Mouse (Mus musculus): ENCODE data around the gene Acd. TPM values are rescaled to one million over a fixed set of nuclear protein-coding genes. Genes with fewer than 3 reads are reported as not detected.

Acd gene
- total RNA-seq, 1 experiment from 2014 or later, result 23.3 TPM

Other genes with a start within 250 kb of the Acd start
- 42.6 and 57.0 TPM in 2 replicates for gene Tppp3, start 229.6 kb downstream of the Acd start, total RNA-seq (2021)
- gene Zdhhc1, start 204.2 kb downstream of the Acd start, total RNA-seq (2021), result 16.0 and 18.1 TPM in 2 replicates
- gene Hsd11b2, start 182.3 kb downstream of the Acd start, total RNA-seq (2021), result 1.1 and 1.2 TPM in 2 replicates
- 90.6 and 97.4 TPM in 2 replicates for gene Atp6v0d1, start 135.1 kb downstream of the Acd start, total RNA-seq (2021)
- 33.9 and 39.8 TPM in 2 replicates for gene Ripor1, start 95.8 kb downstream of the Acd start, total RNA-seq (2021)
- gene Ctcf, start 64.5 kb downstream of the Acd start, total RNA-seq (2021), result 58.4 and 70.4 TPM in 2 replicates
- 0.93 and 1.0 TPM in 2 replicates for gene Agrp, start 63.7 kb downstream of the Acd start, total RNA-seq (2021)
- gene Carmil2, start 14.8 kb downstream of the Acd start, total RNA-seq (2021), result 3.1 and 8.1 TPM in 2 replicates
- 10.6 and 11.0 TPM in 2 replicates for gene Pard6a, start within 50 bp of the Acd start, total RNA-seq (2021)
- gene 4933405L10Rik, start 6.6 kb upstream of the Acd start, total RNA-seq (2021), result not detected in 2 replicates
- 5.4 and 6.0 TPM in 2 replicates for gene Enkd1, start 7.1 kb upstream of the Acd start, total RNA-seq (2021)
- gene Gfod2, start 57.6 kb upstream of the Acd start, total RNA-seq (2021), result 7.8 and 11.3 TPM in 2 replicates
- 27.3 and 29.8 TPM in 2 replicates for gene Ranbp10, start 126.2 kb upstream of the Acd start, total RNA-seq (2021)
- not detected in 2 replicates for gene Tsnaxip1, start 126.6 kb upstream of the Acd start, total RNA-seq (2021)
- 8.5 and 11.2 TPM in 2 replicates for gene Cenpt, start 152.2 kb upstream of the Acd start, total RNA-seq (2021)
- 30.9 and 31.0 TPM in 2 replicates for gene Thap11, start 154.0 kb upstream of the Acd start, total RNA-seq (2021)
- gene Nutf2, start 159.5 kb upstream of the Acd start, total RNA-seq (2021), result 22.3 and 41.4 TPM in 2 replicates
- gene Edc4, start 179.8 kb upstream of the Acd start, total RNA-seq (2021), result 30.1 and 33.5 TPM in 2 replicates
- gene Nrn1l, start 192.5 kb upstream of the Acd start, total RNA-seq (2021), result 1.0 TPM in 1 of 2 replicates, not detected in the other
- gene Pskh1, start 199.3 kb upstream of the Acd start, total RNA-seq (2021), result 31.0 and 32.2 TPM in 2 replicates
- gene Ctrl, start 232.8 kb upstream of the Acd start, total RNA-seq (2021), result 0.59 TPM in 1 of 2 replicates, not detected in the other
- gene Psmb10, start 237.3 kb upstream of the Acd start, total RNA-seq (2021), result 49.2 and 65.5 TPM in 2 replicates
- gene Lcat, start 242.3 kb upstream of the Acd start, total RNA-seq (2021), result 5.3 and 54.9 TPM in 2 replicates

All from adrenal gland, postnatal 14 days (tissue).